Mouse (Mus musculus) 3134 (cell line): ENCODE measurements around the gene Smagp.

Experiments
- DNase-seq: peaks from one replicate; pipeline ENCODE4 v3.0.0-alpha.2; 2011; ENCODE audit warnings: low spot score; ENCODE audit not compliant: insufficient read length; ENCODE audit errors: extremely low read depth

Smagp gene

GRCm38 (mm10) chr15:100598883-100599275, 37.9 kb downstream of the Smagp start:
- no peak for DNase-seq

GRCm38 (mm10) chr15:100598287-100598882, 38.4 kb downstream of the Smagp start:
- DNase-seq = no peak

GRCm38 (mm10) chr15:100592817-100593216, 43.9 kb downstream of the Smagp start:
- DNase-seq = no peak

- DNase-seq = no peak
These were observed 46.3 kb downstream of the Smagp start for GRCm38 (mm10) chr15:100590436-100590835.

- DNase-seq = no peak
These were observed 48.4 kb downstream of the Smagp start for GRCm38 (mm10) chr15:100588297-100588696.

- no peak for DNase-seq
These were observed 49.6 kb downstream of the Smagp start for GRCm38 (mm10) chr15:100587166-100587565.

GRCm38 (mm10) chr15:100585931-100586330, 50.8 kb downstream of the Smagp start:
- no peak for DNase-seq

- DNase-seq = no peak
These were observed 56.6 kb downstream of the Smagp start for GRCm38 (mm10) chr15:100580108-100580507.

GRCm38 (mm10) chr15:100577972-100578371, 58.8 kb downstream of the Smagp start:
- no peak for DNase-seq

- no peak for DNase-seq
These were observed 59.9 kb downstream of the Smagp start for GRCm38 (mm10) chr15:100576810-100577209.

- DNase-seq = no peak
These were observed 60.3 kb downstream of the Smagp start for GRCm38 (mm10) chr15:100576392-100576791.

GRCm38 (mm10) chr15:100575366-100575765, 61.4 kb downstream of the Smagp start:
- no peak for DNase-seq

- DNase-seq = no peak
These were observed 62.4 kb downstream of the Smagp start for GRCm38 (mm10) chr15:100574378-100574777.

- no peak for DNase-seq
These were observed 62.8 kb downstream of the Smagp start for GRCm38 (mm10) chr15:100573946-100574345.
